Mouse (Mus musculus): ENCODE data around the gene Tmem50a. TPM values are rescaled to one million over a fixed set of nuclear protein-coding genes. Genes with fewer than 3 reads are reported as not detected.

Tmem50a gene
- total RNA-seq, 1 experiment from 2014 or later, result 614 TPM

DNA sequence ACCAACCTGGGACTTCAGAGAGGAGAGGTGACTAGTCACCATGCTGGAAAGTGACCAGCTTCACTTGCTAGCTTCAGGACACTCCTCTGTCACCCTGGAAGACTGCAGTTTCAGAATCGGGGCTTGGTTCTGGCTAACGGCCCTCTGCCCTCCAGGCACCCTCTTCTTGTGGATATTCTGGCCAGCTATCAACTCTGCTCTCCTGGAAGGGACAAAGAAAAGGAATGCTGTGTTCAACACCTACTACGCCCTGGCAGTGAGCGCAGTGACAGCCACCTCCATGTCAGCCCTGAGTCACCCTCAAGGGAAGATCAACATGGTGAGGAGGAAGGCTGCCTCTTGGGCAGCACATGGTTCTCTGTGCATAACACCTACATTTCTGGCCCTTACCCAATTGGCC is 30.5 kb downstream of the Tmem50a start:
- ATAC-seq (replicated peaks; ENCODE audit: insufficient number of reproducible peaks, low FRiP score, low TSS enrichment, poor library complexity, severe bottlenecking), result no peak

DNA sequence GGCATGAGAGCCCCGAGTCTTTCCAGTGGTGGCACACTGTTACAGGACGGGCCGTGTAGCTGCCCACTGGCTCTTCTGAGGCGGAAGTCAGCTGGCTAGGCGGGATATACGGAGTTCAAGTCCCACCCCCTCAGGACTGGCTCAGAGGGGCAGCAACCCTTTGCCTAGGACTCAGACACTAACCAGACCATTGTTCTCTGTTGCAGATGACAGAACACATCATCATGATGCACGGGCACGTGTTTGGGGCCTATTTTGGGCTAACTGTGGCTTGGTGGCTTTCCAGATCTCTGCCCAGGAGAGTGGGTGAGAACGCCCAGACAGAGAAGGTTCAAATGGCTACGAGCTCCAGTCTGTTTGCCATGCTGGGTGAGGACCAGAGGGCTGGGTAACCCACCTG is 31.0 kb downstream of the Tmem50a start:
- no peak for ATAC-seq (replicated peaks; ENCODE audit: insufficient number of reproducible peaks, low FRiP score, low TSS enrichment, poor library complexity, severe bottlenecking)

DNA sequence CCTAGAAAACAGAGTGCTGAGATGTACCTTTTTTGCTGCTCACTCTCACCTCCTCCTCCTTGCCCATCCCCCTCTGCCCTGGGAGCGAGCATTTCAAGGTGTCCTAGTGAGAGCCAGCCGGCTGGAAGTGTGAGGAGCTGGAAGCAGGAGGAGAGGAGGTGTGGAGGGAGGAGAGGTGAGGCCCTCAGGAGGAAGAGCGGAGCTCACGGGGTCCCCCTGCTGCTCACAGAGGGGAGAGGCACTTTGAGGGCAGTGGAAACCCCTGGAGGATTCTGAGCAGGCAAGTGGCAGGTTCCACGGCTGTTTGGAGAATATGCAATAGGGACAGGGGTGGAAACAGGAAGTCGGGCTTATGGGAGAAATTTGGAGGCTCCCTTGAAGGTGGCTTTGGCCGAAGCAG is 31.6 kb downstream of the Tmem50a start:
- peak; percentile 61 for ATAC-seq (replicated peaks; ENCODE audit: insufficient number of reproducible peaks, low FRiP score, low TSS enrichment, poor library complexity, severe bottlenecking)

DNA sequence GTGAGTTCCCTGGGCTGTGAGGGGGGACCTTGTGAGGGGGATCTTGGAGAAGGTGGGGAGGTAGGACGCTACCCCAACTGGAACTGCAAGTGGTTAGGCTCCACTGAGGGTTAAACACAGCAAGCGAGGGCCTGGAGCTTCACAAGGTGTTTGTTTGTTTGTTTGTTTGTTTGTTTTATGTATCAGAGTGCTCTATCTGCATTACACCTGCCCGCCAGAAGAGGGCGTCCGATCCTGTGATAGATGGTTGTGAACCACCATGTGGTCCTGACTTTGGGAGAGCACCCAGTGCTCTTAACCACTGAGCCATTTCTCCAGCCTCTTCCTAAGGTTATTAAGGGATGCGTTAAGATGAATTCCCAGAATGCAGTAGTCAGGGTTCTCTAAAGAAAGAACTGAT is 34.8 kb downstream of the Tmem50a start:
- ATAC-seq (replicated peaks; ENCODE audit: insufficient number of reproducible peaks, low FRiP score, low TSS enrichment, poor library complexity, severe bottlenecking), result no peak

DNA sequence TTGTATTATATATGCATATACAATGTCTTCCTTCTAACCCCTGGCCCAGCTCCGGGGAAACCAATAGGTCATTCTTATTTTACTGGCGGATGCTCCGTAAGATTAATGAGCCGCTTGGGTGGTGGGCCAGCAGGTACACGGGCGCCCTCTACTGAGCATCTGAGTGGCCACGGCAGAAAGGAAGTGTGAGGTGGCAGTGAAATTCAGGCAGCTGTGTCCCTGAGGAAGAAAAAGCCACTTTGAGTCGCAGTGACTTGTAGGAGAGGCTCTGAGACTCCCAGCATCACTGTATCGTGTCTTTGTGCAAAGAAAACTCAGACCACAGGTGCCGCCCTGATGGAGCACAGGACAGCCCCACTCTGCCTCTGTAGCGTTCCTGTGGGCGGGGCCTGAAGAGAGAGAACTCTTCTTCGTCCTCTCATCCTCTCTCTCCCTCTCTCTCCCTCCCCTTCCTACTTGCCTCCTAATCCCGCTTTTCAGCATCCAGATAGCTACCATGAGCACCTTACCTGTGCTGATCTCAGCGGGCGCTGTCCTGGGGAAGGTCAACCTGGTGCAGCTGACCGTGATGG is 35.3 kb downstream of the Tmem50a start:
- peak; percentile 54; the same call in 1 of the 2 replicates for ATAC-seq (replicated peaks; ENCODE audit: insufficient number of reproducible peaks, low FRiP score, low TSS enrichment, poor library complexity, severe bottlenecking)

DNA sequence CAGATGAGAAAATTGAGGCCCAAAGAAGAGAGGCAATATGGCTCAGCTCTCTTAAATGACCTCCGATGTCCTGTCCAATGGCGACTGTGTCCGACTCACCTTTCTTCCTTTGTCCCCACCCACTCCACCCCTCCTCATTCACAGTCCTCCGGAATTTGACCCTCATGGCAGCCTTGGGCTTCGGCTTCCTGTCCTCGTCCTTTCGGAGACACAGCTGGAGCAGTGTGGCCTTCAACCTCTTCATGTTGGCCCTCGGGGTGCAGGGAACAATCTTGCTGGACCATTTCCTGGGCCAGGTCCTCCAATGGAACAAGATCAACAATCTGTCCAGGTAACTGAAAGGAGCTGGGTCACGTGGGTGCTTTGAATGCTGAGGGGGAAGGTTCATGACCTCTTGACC is 38.7 kb downstream of the Tmem50a start:
- ATAC-seq (replicated peaks; ENCODE audit: insufficient number of reproducible peaks, low FRiP score, low TSS enrichment, poor library complexity, severe bottlenecking), result no peak

DNA sequence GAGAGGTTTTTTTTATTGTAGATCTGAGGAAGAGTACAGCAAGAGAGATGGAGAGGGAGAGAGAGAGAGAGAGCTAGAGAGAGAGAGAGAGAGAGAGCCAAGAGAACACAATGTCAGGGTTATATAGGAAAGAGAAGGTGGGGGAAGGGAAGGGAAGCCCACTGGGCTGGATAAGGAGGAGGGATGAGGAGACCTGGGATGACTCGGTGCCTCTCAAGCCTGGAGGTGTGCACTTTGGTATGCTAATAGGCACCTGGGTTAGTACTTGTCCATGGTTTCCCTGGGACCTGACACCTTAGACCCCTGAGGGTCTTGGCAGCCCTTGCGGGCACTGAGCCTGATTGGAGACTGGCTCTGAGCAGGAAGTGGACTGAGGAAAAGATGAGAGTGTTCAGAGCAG is 42.9 kb downstream of the Tmem50a start:
- no peak for ATAC-seq (replicated peaks; ENCODE audit: insufficient number of reproducible peaks, low FRiP score, low TSS enrichment, poor library complexity, severe bottlenecking)

DNA sequence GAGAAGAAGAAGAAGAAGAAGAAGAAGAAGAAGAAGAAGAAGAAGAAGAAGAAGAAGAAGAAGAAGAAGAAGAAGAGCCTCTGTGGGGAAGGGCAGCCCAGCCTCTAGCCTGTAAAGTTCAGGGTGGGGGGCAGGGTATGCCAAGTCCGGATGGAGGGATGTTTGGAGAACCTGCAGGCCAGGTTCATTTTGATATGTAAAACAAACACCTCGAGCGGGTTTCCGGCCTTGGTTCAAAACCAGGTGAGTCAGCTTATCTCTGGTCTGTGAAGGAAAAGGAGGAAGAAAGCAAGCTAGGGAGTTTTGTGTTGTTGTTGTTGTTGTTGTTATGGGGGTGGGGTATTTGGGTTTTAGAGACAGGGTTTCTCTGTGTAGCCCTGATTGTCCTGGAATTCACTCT is 43.3 kb downstream of the Tmem50a start:
- ATAC-seq (replicated peaks; ENCODE audit: insufficient number of reproducible peaks, low FRiP score, low TSS enrichment, poor library complexity, severe bottlenecking), result no peak

DNA sequence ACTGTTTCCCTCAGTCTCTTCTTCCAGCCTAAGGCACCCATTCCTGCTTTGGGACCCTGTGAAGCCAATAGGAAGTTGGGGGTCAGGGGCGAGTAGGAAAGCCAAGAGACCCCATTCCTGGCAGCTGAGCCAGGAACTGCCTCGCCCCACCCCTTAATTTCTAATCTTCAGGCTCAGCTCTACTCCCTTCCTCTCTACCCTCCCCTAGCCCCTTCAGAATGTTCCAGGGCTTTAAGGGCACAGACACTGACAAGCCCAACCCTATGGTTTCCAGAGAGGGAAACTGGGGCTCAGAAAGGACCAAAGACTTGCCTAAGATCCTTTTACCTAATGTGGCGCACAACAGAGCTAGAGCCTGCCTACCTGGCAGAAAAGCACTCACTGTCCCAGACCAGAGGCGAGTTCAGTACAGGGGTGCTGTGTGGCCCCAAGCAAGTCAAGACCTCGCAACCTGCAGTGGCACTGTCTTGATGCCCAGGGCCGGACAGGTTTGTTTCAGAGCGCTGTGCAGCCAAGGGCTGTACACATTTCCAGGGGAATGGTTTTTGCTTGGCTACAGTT is 44.9 kb downstream of the Tmem50a start:
- ATAC-seq (replicated peaks; ENCODE audit: insufficient number of reproducible peaks, low FRiP score, low TSS enrichment, poor library complexity, severe bottlenecking), result no peak

DNA sequence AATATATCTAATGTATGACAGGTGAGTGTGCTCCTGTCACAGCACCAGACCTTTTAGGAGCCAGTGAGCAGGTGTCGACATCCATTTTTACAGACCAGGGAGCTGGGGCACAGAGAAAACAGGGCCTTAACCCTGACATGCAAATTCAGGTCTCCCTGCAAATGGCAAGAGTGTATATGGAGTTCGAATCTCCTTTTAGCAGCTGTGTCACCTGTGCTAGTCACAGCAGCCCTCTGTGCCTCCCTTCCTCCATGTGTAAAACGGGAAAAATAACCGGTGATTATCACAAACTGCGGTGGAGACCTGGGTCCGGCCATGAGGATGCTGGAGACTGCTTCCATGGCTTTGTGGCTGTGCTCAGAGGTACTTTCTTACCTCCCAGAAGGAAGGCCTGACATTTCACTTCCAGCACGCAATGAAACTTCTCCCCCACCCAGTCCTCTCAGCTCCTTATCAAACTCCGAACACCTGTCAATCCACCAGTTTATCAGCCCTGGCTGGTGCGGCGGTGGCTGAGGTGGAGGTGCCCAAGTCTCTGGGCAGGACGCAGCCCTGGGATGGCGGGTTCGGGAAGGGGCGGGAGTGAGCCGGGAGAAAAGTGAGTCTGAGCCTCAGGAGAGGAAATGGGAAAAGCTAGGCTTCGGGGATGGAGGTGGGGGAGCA is 45.6 kb downstream of the Tmem50a start:
- no peak for ATAC-seq (replicated peaks; ENCODE audit: insufficient number of reproducible peaks, low FRiP score, low TSS enrichment, poor library complexity, severe bottlenecking)

DNA sequence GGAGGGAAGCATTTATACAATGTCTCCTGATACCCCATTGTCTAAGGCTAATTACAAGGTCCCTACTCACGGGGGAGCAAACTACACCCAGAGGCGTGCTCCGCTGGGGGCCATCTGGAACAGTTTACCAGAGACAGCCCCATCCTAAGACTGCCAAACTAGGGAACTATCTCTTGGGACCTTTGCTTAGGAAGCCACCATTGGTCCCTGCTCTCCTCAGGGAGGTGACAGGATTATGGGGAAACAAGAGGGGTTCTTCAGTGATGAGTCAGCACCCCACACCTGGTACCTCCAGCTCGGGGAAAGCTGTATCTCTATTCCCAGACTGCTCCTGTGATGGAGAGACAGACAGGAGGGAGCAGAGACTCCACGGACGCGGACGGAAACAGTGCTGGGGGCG is 46.3 kb downstream of the Tmem50a start:
- no peak for ATAC-seq (replicated peaks; ENCODE audit: insufficient number of reproducible peaks, low FRiP score, low TSS enrichment, poor library complexity, severe bottlenecking)

DNA sequence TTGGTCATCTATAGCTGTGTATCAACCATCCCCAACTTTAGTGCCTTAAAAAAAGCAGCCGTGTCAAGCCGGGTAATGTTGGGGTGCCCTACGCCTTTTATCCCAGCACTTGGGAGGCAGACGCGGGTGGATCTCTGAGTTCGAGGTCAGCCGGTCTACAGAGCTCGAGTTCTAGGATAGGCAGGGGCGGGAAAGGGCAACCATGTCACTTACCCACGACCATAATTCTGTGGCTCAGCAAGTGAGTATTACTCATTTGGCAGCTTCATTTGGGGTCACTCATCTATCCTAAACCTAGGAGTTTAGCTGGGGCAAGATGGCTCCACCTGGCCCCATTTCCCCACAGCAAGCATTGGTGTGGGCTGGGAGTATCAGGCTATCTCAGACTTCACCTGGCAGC is 46.8 kb downstream of the Tmem50a start:
- ATAC-seq (replicated peaks; ENCODE audit: insufficient number of reproducible peaks, low FRiP score, low TSS enrichment, poor library complexity, severe bottlenecking), result no peak

DNA sequence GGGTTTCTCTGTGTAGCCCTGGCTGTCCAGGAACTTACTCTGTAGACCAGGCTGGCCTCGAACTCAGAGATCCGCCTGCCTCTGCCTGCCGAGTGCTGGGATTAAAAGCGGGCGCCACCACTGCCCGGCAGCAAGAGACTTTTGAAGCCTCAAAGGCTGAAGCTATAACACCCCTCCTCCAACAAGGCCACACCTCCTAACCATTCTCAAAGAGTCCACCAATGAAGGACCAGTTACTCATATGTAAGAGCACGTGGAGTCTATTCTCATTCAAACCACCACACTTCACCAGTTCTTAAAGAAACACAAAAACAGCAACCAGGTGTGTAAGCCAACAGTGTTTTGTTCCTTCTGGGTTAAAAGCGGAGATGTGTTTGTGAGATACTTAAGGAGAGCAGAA is 47.2 kb downstream of the Tmem50a start:
- no peak for ATAC-seq (replicated peaks; ENCODE audit: insufficient number of reproducible peaks, low FRiP score, low TSS enrichment, poor library complexity, severe bottlenecking)

DNA sequence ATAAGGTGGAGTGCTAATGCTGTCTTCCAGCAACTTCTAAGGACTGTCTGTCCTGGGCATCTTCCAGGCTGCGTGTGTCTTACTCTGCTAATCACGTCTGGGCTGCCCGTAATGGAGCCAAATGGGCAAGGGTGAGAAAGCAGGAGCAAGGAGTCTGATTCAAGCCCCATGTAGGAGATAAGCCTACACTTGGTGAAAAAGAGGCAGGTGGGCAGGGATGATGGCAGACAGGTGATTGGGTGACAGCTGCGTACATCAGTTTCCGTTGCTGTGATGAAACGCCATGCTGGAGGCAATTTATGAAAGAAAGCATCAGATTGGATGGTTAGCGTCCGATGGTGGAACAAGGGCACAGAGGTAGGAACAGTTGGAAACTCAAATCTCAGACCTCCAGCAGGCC is 47.6 kb downstream of the Tmem50a start:
- no peak for ATAC-seq (replicated peaks; ENCODE audit: insufficient number of reproducible peaks, low FRiP score, low TSS enrichment, poor library complexity, severe bottlenecking)

DNA sequence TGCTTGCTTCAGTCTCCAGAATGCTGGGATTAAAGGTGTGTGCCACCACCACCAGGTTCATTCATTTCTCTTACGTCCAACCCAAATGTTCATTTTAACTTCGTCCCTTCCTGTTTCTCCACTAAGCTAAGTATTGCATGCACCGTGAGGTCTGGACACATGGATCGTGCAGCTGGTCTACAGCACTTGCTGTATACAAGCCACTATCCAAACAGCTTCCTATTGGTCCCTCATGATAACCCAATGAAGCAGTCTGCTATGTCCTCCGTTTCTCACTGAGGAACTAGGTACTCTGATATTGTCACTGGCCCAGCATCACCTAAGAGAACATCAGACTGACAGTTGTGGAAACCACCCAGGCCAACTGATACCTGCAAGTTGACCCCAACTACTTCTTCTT is 49.0 kb downstream of the Tmem50a start:
- no peak for ATAC-seq (replicated peaks; ENCODE audit: insufficient number of reproducible peaks, low FRiP score, low TSS enrichment, poor library complexity, severe bottlenecking)

DNA sequence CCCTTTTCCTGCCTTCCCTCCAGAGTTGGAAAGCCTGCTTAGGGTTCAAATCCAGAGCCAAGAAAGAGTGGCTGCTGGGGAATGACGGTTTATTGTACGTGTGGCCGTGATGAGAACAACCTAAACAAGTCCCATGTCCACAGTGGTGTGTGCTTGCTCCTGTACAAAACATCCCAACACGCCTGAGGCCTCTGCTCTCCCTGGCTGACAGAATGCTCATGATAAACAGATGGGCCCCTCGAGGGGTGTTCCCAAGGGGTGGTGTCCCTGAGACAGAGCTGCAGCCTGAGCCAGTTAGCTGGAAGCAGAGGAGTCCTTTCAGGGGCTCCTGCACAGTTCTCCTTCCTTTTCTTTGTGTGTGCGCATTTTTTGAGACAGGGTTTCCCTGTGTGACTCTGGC is 49.5 kb downstream of the Tmem50a start:
- ATAC-seq (replicated peaks; ENCODE audit: insufficient number of reproducible peaks, low FRiP score, low TSS enrichment, poor library complexity, severe bottlenecking), result no peak

DNA sequence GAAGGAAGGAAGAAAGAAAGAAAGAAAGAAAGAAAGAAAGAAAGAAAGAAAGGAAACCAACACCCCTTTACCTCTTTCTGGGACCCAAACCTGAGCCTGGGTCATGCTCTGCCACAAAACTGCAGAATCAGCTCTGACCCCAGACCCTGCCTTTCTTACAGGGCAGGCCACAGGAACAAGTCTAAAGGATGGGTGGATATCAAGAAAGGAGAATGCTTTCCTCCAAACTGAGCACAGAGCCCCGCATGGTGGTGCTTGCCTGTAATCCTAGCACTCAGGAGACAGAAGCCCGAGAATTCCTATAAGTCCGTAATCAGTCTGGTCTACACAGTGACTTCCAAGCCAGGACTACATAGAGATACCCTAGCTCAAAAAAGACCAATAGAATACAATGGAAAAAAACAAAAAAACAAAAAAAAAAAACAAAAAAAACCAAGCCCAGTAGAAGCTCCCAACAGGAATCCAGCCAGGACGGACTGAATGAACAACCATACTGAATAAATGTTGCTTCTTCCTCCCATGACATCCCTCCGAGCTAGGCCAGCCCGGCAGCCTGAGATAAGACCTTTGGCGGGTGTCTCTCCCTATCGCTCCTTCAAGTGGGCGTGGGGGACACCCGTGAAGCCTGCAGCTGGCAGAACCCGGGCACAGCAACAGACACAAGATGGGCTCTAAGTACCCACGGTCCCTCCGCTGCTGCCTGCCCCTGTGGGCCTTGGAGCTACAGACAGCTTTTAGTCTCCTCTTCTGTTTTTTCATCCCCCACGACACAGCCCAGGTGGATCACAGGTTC is 50.7 kb downstream of the Tmem50a start, which contains the start of gene Rhd:
Gene Rhd (plus strand): TSS at position 600 of the 793 bp plus-strand sequence.
- no peak for ATAC-seq (replicated peaks; ENCODE audit: insufficient number of reproducible peaks, low FRiP score, low TSS enrichment, poor library complexity, severe bottlenecking)

DNA sequence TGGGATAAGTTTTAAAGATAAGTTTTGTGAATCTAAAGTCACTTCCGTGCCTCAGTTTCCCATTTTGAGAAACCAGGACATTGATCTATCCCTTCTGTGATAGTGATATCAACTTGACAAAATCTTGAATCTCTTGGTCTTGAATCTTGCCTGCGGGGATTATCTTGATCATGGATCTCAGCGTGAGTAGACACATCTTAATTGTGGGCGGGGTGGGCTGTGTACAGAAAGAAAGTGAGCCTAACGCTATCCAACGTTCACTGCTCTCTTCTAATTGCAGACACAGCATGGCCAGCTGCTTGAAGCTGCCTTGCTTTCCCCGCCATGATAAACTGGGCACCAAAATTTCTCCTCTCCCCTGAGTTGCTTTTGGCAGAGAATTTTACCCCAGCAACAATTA is 51.8 kb downstream of the Tmem50a start:
- ATAC-seq (replicated peaks; ENCODE audit: insufficient number of reproducible peaks, low FRiP score, low TSS enrichment, poor library complexity, severe bottlenecking), result no peak

DNA sequence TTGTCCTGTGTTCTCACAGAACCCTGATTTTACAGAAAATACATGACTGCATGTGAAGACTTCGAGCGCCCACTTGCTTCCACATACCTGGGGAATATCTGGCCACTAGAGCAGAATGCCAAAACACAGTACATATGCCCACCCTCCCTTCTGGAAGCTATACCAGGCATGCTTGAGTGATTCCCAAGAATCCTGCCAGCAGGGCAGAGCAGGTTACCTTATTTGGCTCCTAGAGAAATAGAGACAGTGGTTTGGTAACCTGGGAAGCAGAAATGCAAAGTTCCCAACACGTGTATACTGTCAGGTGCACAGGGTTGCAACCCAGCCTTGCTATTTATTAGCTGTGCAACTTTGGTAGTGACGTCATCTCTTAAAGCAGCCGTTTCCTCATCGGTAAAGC is 52.9 kb downstream of the Tmem50a start:
- ATAC-seq (replicated peaks; ENCODE audit: insufficient number of reproducible peaks, low FRiP score, low TSS enrichment, poor library complexity, severe bottlenecking), result no peak

DNA sequence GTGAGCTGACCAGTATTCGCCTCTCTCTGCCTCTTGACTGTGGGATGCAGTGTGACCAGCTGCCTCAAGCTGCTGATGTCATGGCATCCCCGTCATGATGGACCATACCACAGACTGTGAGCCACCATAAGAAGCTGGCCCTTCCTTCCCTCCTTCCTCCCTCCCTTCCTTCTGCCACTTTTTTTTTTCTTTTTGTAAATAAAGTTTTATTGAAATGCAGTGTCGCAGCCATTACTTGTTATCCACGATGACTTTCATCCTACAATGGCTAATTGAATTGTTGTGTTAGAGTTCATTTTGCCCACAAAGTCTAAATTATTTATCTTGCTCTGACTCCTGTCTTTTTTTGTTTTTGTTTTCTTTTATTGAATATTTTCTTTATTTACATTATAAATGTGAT is 56.3 kb downstream of the Tmem50a start:
- no peak for ATAC-seq (replicated peaks; ENCODE audit: insufficient number of reproducible peaks, low FRiP score, low TSS enrichment, poor library complexity, severe bottlenecking)

Data from monocyte, adult 5-6 weeks (primary cell).